Comparison of ENCODE assay signal across 8 mouse cellular contexts in genomic region chr4:40702797-40703709, GRCm38 (mm10). TPM values are rescaled to one million over a fixed set of nuclear protein-coding genes. Genes with fewer than 3 reads are reported as not detected.
DNase-seq lines count a peak whose midpoint lies in the region; ATAC-seq lines count a peak whose summit lies in the region.

Aptx (minus strand) TSS chr4:40703194.

- peak within 1 kb of the TSS; percentile 90 for H3K27ac ChIP-seq in hindbrain, embryonic 11.5 days (ENCODE audit: low read depth, low read length)

- peak; percentile 97 for DNase-seq in MN1 (ENCODE audit: low spot score)
- peak; percentile 98 for DNase-seq in cerebellum, adult 9-10 months
- peak; percentile 94 to 98 for DNase-seq in frontal cortex, adult 2 months (ENCODE audit: extremely low spot score in 1 of 2, low spot score in 1 of 2)
- DNase-seq in hindbrain, embryonic 11.5 days (ENCODE audit: low spot score) = peak; percentile 97
- DNase-seq in layer of hippocampus, postnatal 10 days (ENCODE audit: low spot score in 2 of 2) = peak; percentile 95 to 97
- peak; percentile 97 for DNase-seq in lung, postnatal 10 days
- DNase-seq in ovary, postnatal 36 days (ENCODE audit: low spot score) = peak; percentile 93
- DNase-seq in thymus, postnatal 25 days = peak; percentile 96

- ATAC-seq in hindbrain, embryonic 11.5 days (ENCODE audit: low FRiP score) = peak; percentile 96

- H3K27me3 ChIP-seq in hindbrain, embryonic 11.5 days (ENCODE audit: control insufficient read depth, insufficient read depth, low read length) = no peaks in the 10 kb centered on the region

- H3K4me1 ChIP-seq in hindbrain, embryonic 11.5 days (replicated peaks; ENCODE audit: control insufficient read depth, insufficient read depth, low read length) = 0 out of 2 replicates have a peak, but pooled peaks cover 3% of the 10 kb centered on the region

- H3K4me2 ChIP-seq in hindbrain, embryonic 11.5 days (replicated peaks; ENCODE audit: low read depth, low read length) = peak within 1 kb of the TSS; percentile 74

- H3K4me3 ChIP-seq in hindbrain, embryonic 11.5 days (ENCODE audit: low read depth, low read length) = peak within 1 kb of the TSS; percentile 60

- H3K36me3 ChIP-seq in hindbrain, embryonic 11.5 days (ENCODE audit: control insufficient read depth, insufficient read depth, low read length) = no peaks in the 10 kb centered on the region

- WGBS in hindbrain, embryonic 11.5 days = under 1% methylated on average over 42 of the region's 42 CpGs

- no peaks in the 10 kb centered on the region for H3K9me3 ChIP-seq in hindbrain, embryonic 11.5 days (ENCODE audit: control insufficient read depth, low read length)

- H3K9ac ChIP-seq in hindbrain, embryonic 11.5 days (ENCODE audit: low read depth, low read length) = peak within 1 kb of the TSS; percentile 69

RNA-seq across cellular contexts. Expression of gene Aptx, which starts in this region (rescaled TPM):
- polyA plus RNA-seq in frontal cortex, adult 2 months (2012; rRNA removed) = 26.8 and 27.1 TPM in 2 replicates
- 50.4 and 51.5 TPM in 2 replicates for polyA plus RNA-seq in hindbrain, embryonic 11.5 days (2014; fragmentation: Nextera tagmentation; extraction: Ambion mirVana)
- total RNA-seq in layer of hippocampus, postnatal 10 days (2021) = 10 to 100 TPM; 31.2 to 31.7 TPM

Comparison
In these comparisons a context has a peak if more than half of its experiments do, and no peak if none do; other contexts are left out.
1. Peak in every context shown above with its lines: DNase-seq, ATAC-seq, H3K4me3 ChIP-seq and H3K27ac ChIP-seq.